Mouse (Mus musculus) cerebellum, adult 2 months (tissue): ENCODE data around the gene Arf5.

Experiments
- CTCF ChIP-seq: fragments of 200-500 bp; IDR thresholded peaks from 2 replicates; pipeline ENCODE4 v1.5.1; 2011; ENCODE audit warnings: low read depth, mild to moderate bottlenecking, control low read depth, low read length, moderate library complexity, borderline replicate concordance; ENCODE audit not compliant: insufficient read depth
- POLR2A ChIP-seq: fragments of 200-500 bp; IDR thresholded peaks from 2 replicates; pipeline ENCODE4 v1.6.1; 2011; ENCODE audit warnings: low read length, control low read depth, borderline replicate concordance; ENCODE audit not compliant: insufficient read depth

- TF ChIP-seq CTCF, result no peak
- TF ChIP-seq POLR2A, result no peak
Observed at GRCm38 (mm10) chr6:28470621-28471020, 47.3 kb downstream of the Arf5 start.
